Mouse (Mus musculus) layer of hippocampus, postnatal 10 days (tissue): ENCODE measurements around the gene Wdr73. TPM values are rescaled to one million over a fixed set of nuclear protein-coding genes. Genes with fewer than 3 reads are reported as not detected.
"Not testable (repeated sequence)": the region's sequence is repeated elsewhere in the genome, so short reads cannot be mapped to it uniquely, and the experiment has no call there.

ENCODE experiments used
- DNase-seq, 2 experiments: peaks; one replicate each; pipeline ENCODE4 v3.0.0; 2021; ENCODE audit warnings: low spot score in 2 of 2
- long read RNA-seq: library from polyadenylated mRNA; stranded (forward); transcript quantifications from one replicate; pipeline ENCODE4 v2.0.0, GENCODE M21; 2023
- total RNA-seq, 2 experiments: library from RNA; stranded (reverse); gene quantifications; 2 replicates each; pipeline ENCODE4 v1.2.3; 2021

Wdr73 gene
- total RNA-seq, result 10 to 100 TPM; 28.4 to 33.4 TPM
- long read RNA-seq, transcript Wdr73-201 (8 exons, 2,114 nt), result major isoform, 7 of 25 reads
- long read RNA-seq, partial matches to known transcripts, result 2 of 25 reads
- long read RNA-seq, other reads (novel, unspliced or antisense), result 13 of 25 reads

DNA sequence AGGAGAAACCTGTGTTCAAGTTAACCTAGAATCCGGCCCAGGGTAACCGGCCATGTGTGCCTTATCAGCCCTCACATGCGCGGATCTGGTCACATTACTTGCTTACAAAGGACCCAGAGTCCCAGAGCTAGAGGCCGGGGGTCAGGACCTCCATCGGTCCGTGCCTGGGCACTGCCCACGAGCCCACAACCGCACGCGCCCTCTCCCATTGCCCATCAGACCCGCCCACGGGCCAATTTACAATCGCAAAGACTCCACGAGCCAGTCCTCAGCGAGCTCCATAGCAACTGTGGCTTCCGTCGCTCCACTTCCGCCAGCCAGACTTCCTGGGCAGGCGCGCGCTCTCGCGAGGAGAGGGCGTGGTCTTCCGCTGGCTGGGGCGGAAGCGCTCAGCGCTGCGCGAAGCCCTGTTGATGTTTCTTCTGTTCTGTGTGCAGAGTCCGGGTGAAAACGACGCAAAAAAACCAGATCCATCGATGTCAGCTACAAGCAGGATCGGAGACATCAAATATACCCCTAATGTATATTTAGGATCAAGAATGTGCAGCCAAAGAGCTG lies at the start of gene Wdr73:
Gene Wdr73, minus strand, starts transcription at position 326 of the 558 bp plus-strand sequence.
- DNase-seq, result peak; percentile 85 to 91

DNA sequence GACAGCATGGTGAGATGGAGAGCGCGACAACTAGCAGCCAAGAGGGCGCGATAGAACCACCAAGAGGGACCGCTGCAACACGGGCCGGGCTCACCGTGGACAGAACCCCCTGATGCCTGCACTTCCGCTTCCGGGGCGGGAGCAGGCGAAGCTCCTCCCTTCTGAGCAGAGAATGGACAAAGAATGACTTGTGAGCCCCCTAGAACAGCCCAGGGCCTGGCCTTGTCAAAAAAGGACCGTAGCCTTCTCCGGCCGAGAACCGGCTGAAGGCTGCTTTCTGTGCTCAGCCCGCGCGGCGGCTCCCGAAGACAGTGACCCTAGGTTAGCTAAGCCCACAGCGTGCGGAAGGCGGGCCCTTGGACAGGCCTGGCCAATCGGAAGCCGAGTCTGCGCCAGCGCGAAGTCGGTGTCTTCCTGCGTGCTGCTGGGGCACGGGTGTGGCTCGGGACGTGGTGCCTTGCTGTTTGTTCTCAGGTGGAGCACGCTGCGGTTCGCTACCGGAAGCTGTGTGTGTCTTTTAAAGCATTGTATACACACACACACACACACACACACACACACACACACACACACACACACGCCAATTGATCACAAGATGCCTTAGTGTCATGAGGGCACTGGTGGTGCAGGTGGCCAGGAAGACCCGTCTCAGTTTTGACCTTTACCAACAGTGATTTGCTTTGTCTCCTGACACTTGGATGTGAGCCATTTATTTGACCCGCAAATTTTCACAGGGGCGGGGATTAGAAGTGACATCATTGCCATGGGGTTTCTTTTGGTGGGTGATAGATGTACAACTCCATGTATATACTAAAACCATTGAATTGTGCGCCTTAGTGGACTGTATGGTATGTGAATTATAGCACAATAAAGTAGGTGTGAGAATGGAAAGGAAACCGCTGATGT lies 46.6 kb upstream of the Wdr73 start, which contains the start of gene Sec11a:
Gene Sec11a, minus strand, starts transcription at position 336 of the 906 bp plus-strand sequence.
- DNase-seq, result peak; percentile 95 to 96

DNA sequence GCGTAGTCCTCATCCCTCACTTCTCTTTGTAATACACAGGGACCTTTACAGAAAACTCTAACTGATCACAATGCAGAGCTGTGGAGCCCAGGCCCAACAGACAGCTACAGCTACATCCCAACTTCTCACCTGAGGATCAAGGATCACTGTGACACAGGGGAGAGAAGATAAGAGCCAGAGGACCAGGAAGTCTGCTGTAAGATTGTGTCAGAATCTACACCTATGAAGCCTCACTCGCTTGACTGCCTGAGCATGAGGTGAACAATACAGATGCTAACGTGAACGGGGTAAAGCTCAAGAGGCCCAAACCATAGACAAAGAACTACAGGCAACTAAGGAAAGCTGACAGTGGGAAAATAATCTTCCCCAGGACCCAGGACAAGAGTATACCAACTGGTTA lies 38.7 kb upstream of the Wdr73 start:
- no peak for DNase-seq

DNA sequence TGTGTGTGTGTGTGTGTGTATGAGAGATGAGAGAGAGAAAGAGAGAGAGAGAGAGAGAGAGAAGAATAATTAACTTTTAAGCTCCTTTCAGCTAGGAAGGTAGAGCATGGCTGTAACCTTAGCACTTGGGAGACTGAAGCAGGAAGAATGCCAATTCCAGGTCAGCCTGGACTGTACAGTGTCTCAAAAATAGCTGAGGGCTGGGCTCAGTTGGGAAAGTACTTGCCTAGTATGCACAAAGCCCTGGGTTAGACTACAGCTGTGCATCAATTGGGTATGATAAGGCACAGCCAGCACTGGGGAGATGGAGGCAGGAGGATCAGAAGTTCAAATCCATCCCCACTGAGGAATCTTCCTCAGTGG lies 36.2 kb upstream of the Wdr73 start:
- not testable (repeated sequence) for DNase-seq

DNA sequence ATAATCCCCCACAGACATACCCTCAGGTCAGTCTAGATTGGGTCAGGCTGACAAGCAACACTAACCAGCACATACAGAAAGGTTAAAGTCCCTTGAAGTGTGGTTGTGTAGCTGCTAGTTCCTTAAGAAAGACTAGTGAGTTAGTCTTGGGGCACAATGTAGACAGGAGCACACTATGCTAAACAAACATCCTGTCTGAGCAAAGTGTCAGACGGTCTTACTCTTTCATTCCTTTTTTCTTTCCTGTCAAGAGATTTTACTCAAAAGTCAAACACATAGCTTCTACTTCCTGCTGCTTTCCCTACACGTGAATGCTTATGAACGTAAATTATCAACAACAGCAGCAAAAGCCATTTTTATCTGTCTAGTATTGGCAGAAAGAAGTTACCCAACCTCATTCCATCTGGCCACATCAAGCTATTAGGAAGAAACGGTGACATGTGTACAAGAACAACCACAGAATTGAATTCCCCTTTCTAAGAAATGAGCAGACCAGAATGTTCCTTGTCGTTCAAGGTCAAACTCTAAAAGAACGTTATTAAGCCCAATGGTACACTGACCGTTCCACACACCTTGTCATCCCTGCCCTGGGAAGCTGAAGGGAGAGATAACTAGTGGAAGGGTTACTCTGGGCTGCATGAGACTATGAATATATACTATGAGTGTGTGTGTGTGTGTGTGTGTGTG lies 35.7 kb upstream of the Wdr73 start:
- not testable (repeated sequence) for DNase-seq

DNA sequence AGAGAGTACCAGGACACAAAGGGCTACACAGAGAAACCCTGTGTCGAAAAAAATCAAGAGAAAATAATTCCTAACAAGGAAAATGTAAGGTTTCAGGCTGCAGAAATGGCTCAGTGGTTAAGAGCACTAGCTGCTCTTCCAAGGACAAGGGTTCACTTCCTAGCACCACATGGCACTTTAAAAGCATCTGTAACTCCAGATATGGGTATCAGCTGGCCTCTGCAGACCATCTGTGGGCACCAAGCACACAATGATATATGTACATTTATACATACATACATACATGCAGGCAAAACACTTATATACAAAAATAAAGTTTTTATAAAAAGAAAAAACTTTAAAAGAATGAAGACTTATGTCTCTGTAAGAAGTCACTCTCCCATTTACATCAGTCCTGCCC lies 34.8 kb upstream of the Wdr73 start:
- no peak for DNase-seq

DNA sequence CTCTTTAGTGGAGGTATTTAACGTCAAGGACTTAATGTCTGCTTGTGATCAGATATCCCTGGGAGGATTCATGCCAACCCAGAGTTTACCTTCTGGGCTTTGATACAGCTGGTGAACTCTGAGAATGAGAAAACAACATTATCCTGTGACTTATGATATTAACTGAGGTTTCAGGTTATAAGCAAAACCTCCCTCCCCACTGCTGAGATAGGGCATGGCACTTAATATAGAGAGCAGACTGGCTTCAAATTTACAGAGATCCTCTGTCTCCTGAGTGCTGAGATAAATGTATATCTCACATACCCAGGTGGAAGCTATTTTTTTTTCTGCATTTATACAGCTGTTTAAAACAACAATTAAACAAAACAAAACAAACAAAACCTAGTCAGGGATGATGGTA lies 31.7 kb upstream of the Wdr73 start:
- no peak for DNase-seq

DNA sequence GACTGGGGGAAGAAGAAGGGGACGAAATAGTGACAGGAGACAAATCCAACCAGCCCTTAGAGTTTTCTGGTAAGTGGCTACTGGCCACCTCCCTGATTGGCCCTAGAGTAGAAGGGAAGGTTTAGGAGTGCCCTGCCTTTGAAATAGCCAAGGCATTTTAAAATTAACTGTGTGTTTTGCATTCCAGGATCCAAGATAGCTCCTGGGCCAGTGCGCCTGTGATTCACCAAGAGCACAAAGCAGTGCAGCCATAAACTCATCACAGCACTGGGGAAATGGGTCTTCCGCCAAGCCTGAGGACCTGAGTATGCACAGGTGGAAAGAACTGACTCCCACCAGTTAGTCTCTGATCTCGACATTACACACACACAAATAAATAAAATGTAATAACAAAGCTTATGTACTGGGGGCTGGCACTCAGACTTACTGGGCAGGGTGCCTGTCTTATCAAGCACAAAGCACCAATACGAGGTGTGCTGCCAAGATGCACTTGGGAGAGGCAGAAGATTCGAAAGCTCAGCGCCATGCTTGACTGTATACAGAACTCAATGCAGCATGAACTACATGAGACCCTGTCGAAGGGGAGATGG lies 30.6 kb upstream of the Wdr73 start:
- DNase-seq, result no peak

DNA sequence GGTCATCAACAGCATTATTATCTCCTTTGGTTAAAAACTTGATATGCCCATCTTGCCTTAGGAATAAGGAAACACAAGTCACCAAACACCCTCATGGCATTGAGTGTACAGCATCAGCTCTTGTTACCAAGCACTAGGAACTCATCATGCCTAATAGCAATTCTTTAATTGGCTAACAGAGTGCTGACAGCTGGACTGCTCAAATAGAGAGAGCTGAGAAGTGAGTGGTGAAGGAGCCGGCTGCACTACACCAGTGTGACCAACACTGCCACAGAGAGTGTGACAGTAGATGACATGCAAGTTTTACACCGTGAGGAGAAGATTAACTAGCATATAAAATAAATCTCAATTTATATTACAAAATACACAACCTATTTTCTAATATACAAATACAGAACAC lies 22.1 kb upstream of the Wdr73 start:
- no peak for DNase-seq

DNA sequence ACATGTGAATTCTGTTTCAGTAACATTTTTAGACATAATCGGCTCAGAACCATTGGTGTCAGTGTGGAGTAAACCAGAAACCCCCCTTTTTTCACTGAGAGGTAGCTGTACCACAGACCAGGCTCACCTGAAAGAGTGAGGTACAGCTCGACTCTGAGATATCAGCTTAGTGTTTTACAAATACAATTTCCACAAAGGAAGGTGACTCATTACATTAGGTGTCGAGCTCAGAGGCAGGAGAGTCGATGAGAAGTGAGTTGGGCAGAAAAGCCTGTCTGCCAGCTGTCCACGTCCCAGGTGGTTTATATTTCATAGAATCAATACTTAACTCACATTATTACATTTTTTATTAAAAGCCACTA lies 18.6 kb upstream of the Wdr73 start:
- no peak for DNase-seq

DNA sequence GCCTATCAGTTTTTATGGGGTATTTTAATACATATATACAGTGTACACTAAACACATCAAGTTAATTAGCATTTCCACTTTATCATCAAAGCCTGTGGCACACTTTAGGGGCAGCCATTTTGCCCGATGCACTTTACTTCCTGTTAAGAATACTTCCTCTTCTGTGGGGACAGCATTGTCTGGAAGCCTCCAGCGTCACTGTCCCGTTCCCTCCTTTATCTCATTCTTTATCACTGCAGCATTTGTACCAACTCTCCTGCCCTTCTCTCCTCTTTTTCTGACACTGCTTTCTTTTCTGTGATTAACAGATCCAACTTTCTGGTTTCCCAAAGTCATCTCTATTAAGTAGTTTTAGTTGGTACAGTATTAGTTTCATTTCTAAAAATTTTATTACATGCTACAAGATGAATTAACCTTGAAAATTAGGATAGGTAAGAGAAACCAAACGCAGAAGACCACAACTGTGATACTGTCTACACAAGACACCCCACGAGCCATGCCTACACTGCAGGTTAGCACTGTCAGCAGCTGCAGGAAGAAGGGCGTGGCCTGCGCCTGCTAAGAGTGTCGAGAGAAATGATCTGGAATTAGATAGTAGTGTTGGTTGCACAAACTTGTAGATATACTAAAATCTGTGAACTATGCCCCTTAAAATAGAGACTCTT lies 18.0 kb upstream of the Wdr73 start:
- no peak for DNase-seq

DNA sequence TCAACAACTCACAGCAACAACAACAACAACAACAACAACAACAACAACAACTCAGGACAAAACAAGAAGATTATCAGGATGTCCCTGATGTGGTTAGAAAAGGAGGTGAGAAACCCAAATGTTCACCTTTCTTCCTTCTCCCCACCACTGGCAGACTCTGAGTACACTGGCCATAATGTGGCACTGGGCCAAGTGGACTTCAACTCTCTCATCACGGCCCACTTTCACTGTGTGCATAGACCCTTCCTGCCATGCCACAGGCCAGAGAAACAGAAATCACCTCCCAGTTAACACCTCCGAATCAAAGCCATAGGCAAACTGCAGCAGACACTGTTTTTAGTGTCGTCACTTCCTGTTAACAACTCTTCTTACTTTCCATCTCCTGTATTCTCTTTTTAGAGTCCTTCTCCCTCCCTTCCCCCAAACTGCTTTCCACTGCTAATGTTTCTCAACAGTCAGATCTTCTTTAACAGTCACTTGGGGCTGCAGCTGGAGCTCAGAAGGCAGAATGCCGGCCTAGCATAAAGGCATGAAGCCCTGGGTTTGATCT lies 16.9 kb upstream of the Wdr73 start:
- no peak for DNase-seq

DNA sequence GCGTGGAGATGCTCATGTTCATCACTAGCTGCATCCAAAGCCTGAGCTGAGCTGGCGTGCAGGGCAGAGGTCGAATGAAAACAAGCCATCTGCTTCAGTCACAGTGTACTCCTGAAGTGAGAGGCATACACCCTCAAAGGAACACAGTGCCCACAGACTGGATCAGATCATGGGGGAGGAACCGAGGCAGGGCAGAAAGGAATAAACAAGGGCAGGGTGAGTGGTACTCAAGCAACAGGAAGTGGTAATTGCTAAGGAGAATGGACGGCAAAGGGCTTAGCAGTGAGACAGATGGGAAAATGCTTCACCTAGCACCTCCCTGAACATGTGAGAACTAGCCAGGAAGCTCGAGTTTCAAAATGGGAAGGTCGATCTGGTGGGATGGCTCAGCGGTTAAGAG lies 11.4 kb upstream of the Wdr73 start:
- no peak for DNase-seq

DNA sequence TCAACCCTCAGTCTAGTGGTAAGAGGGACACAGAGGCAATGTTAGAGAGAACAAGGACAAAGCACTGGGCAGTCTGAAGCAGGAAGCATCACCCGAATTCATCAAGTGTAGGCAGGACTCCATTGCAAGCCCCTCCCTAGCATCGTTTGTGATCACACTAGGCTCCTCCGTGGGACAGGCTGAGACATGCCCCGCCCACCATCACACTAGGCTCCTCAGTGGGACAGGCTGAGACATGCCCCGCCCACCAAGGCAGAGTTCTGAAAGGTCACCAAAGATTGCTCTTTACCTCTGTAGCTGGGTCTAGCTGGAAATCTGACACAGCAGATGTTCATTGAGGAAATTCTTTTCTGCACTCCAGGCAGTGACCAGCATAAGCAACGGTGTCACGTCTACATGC lies 10.0 kb upstream of the Wdr73 start:
- no peak for DNase-seq

DNA sequence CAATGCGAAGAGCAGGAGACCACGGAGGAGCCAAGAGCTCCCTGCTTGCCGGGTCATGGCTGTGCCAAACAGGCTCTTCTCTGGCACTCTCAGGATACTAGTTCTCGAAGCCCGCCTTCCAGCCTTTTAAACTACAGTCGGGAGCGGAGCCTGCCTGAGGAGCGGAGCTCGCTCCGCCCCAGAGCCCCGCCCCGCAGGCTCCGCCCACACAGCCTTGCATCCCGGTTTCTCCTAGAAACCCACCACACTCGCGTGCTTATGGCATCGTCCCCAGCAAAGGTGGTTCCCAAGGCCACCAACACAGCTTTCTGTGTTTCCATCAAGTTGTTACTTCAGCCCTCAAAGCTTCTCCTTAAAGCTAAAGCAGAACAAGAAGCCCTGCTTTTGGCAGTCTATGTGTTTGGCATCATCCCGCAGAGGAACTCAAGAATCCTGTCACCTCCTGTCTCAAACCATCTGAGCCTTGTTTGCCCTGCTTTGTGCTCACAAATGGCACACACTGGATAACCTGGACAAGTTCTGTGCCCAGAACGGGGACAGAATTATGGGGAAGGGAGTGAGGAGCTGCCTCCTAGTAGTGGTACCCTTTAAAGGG lies 3.9 kb upstream of the Wdr73 start, which contains the start of gene Nmb:
Gene Nmb, minus strand, starts transcription at position 156 of the 595 bp plus-strand sequence.
- DNase-seq, result peak; percentile 62 to 72

DNA sequence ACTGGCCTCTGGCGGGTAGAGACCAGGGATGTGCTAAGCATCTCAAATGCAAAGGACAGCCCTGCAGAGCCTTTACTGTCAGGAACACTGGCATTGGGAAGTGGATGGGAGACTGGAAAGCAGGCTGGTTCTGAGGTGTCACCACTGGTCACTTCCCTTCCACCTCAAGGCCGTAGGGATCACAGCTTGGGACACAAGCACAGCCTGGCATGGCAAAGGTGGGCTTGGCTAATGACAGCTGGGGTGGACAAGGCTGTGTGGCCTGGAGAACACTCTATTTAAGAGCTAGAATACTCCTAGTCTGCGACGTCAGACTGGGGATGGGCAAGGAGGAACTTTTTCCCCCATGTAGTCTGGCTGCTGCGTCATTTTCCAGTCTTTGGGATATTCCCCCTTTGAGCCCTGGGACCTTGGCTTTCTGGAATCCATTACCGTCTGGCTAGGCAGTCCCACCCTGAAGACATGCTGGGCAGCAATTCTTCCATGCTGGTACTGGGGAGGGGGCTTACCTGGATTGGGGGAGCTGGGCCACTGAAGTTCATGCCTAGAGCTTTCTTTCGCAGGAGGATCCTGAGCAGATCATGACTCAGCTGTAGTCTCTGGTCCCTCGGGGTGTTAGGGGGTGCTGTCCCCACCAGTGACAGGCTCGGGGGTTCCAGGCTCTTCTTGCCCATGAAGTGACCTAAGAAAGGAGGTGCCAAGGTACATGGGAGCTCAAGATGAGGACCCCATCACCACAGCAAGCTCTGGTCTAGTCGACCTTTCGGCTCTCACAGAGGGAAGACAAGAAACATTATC lies 2.8 kb upstream of the Wdr73 start:
- no peak for DNase-seq

DNA sequence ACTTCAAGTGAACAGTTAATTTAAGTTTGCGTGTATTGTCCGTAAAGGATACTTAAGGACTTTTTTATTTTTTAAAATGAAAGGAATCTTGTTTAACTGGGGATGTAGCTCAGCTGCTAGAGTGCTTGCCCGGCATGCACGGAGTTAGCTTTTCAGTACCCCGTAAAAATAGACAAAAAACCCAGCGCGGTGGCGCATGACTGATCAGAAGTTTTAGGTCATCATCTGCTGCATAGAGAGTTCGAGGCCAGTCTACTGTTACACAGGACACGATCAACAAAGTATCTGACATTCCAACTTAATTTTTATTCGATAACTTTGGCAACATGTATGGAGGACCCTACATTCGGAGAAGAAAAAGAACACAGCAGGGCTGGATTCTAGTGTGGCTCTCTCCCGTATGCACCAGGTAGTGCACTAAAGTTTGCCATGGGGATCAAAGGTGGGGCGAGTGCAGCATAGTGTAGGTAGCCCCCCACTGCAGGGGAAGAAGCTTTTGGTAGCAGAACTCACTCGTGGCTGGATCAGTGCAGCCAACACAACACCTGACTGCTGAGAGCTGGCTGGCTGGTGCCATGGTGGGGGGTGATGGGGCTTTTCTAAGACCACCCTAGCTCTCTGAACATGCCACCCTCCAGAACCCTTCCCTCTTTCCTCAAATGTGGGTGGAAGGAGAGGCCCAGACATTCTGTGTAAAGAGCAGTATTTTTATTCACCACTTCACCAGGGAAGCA lies 639 bp upstream of the Wdr73 start:
- no peak for DNase-seq

DNA sequence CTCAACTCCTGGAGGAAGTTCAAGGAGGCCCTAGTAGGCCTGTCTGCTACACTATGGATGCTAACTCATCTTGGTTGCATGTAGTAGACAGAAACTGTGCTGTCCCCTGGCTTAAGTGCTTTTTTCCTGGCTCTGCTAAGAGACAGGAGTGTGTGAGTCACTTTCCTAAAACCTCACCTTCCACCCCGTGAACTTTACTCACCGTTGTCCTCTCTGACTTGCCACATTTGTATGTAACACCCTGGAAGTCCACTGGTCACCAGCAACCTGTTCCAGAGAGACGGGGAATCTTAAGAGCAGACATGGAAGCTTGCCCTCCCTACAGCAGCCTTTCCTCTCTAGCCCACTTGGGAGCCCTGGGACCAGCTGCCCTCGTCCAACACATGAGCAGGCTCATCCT lies 3.3 kb downstream of the Wdr73 start:
- no peak for DNase-seq

DNA sequence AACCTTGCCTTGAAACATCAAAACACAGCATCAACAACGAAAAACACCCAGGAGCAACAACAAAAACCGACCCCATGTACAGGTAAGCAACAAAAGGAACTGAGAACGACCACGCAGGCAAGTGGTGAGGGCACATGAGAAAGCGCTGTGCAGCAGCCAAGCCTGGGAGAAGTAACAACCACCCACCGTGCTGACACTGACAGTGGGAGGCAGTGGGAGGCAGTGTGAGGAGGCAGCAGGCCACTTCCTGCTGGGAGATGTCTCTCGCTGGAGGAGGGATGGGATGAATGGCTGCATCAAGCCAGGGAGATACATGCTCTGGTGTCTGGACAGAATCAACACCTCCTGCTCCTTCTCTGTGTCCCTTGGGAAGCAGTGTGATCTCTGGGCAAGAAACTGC lies 3.9 kb downstream of the Wdr73 start:
- no peak for DNase-seq
